Mouse (Mus musculus): Measurements from ENCODE around the gene Hoga1. TPM values are rescaled to one million over a fixed set of nuclear protein-coding genes. Genes with fewer than 3 reads are reported as not detected.

Gene Hoga1
- total and polyA plus RNA-seq, 3 experiments: not detected

DNA sequence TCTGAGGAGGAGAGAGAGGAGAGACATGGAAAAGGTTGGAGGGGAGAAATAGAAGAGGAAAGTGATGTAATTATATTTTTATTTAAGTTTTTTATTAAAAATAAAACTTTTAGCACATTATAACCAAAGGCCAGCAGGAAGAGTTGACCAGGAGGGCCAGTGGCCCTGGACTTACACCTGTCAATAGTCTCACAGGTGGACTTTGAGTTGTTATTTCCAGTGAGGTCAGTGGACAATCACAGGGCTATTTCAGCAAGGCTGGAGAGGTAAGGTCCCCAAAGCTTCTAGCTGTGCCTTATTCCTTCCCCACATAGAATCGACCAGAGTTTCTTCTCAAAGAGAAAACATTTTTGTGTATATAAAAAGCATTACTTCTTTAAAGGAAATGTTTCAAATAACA, 4.8 kb downstream of the Hoga1 start:
- Histone ChIP-seq H3K79me2 (replicated peaks; ENCODE audit: control insufficient read depth, extremely low read depth, insufficient read depth, poor library complexity, severe bottlenecking) (no peaks in the 10 kb centered on the region), H3K4me1 (ENCODE audit: control insufficient read depth in 1 of 2, insufficient read depth in 2 of 2) (no peaks in the 10 kb centered on the region), H3K27ac (ENCODE audit: insufficient read depth, low read depth) (no peak overlapping the region), H3K27me3 (replicated peaks) (peaks cover 20% of the 10 kb centered on the region), H3K4me2 (ENCODE audit: insufficient read depth, low read depth, poor library complexity, severe bottlenecking) (no peak overlapping the region), H3K9ac (ENCODE audit: insufficient read depth, low read depth) (no peak overlapping the region), H3K36me3 (replicated peaks in 1 of 2; ENCODE audit: control insufficient read depth in 1 of 2, insufficient read depth in 1 of 2, low read length in 1 of 2) (no peaks in the 10 kb centered on the region), H3K4me3 (replicated peaks in 1 of 3; ENCODE audit: low read depth in 2 of 3, low read length in 2 of 3, poor library complexity in 1 of 3) (no peak overlapping the region), H3K9me3 (replicated peaks; ENCODE audit: low read length) (peaks cover 1% of the 10 kb centered on the region)
- dilution Hi-C loops (cut with MboI; ENCODE audit: extremely low pct_ligation_motif_present, extremely low pct_unique_long_range_greater_than_20kb, low sequenced_read_pairs) (no loop called here), in situ Hi-C loops (cut with MboI; ENCODE audit: low pct_ligation_motif_present, low pct_unique_long_range_greater_than_20kb, low sequenced_read_pairs) (no loop called here)
- DNase-seq (ENCODE audit: extremely low read depth): no peak
- TF ChIP-seq KAT2A (IDR thresholded peaks at IDR 0.05; ENCODE audit: insufficient replicate concordance, low read length): no peak
- TF ChIP-seq SMC3 (IDR thresholded peaks at IDR 0.05; ENCODE audit: low read depth, low read length): no peak
- no peak for TF ChIP-seq NRF1 (IDR thresholded peaks at IDR 0.05; ENCODE audit: low read depth, low read length)
- TF ChIP-seq USF1 (IDR thresholded peaks at IDR 0.05; ENCODE audit: low read depth, low read length): no peak
- TF ChIP-seq MXI1 (IDR thresholded peaks at IDR 0.05; ENCODE audit: low read depth, low read length): no peak
- no peak for TF ChIP-seq NELFE (IDR thresholded peaks at IDR 0.05; ENCODE audit: low read depth, low read length)
- TF ChIP-seq RCOR1 (conservative IDR thresholded peaks at IDR 0.05; ENCODE audit: low read depth, low read length): no peak
- TF ChIP-seq TCF12 (IDR thresholded peaks at IDR 0.05; ENCODE audit: low read depth, low read length): no peak
- no peak for TF ChIP-seq ETS1 (conservative IDR thresholded peaks at IDR 0.05; ENCODE audit: low read depth, low read length)
- no peak for TF ChIP-seq CHD1 (IDR thresholded peaks at IDR 0.05; ENCODE audit: low read depth, low read length)
- TF ChIP-seq ZC3H11A (IDR thresholded peaks at IDR 0.05; ENCODE audit: low read depth, low read length): no peak
- no peak for TF ChIP-seq MAZ (IDR thresholded peaks at IDR 0.05; ENCODE audit: low read depth, low read length)
- TF ChIP-seq E2F4 (IDR thresholded peaks at IDR 0.05; ENCODE audit: insufficient replicate concordance, low read depth, low read length): no peak
- no peak for TF ChIP-seq IRF4 (IDR thresholded peaks at IDR 0.05; ENCODE audit: low read depth, low read length)
- no peak for TF ChIP-seq UBTF (IDR thresholded peaks at IDR 0.05; ENCODE audit: low read depth, low read length)
- no peak for TF ChIP-seq ELF1 (IDR thresholded peaks at IDR 0.05; ENCODE audit: low read depth, low read length)
- TF ChIP-seq TBP (conservative IDR thresholded peaks at IDR 0.05; ENCODE audit: low read depth, low read length): no peak
- no peak for TF ChIP-seq USF2 (conservative IDR thresholded peaks at IDR 0.05; ENCODE audit: low read depth, low read length)

DNA sequence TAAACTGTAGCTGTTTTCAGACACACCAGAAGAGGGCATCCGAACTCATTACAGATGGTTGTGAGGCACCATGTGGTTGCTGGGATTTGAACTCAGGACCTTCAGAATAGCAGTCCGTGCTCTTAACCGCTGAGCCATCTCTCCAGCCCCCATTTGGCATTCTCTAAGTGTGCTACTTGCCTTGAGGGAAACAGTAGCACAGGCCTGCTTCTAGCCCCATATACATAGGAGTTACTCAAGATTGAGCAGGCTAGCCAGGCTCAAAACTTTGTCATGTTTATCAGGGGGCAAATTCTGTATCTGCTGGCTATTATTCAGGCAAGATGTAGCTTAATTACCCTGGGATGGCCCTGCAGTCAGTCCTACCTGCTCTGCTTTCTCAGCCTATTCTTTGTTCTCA, 5.9 kb downstream of the Hoga1 start:
- no peak overlapping the region for H3K9ac ChIP-seq (ENCODE audit: insufficient read depth, low read depth)
- TF ChIP-seq ZMIZ1 (IDR thresholded peaks at IDR 0.05; ENCODE audit: low read depth, low read length): no peak
- no peak for TF ChIP-seq JUN (IDR thresholded peaks at IDR 0.05; ENCODE audit: insufficient read depth, low read depth, low read length)
- TF ChIP-seq ELF1 (IDR thresholded peaks at IDR 0.05; ENCODE audit: low read depth, low read length): no peak
- TF ChIP-seq EP300 (IDR thresholded peaks at IDR 0.05; ENCODE audit: low read length): no peak
- TF ChIP-seq USF2 (conservative IDR thresholded peaks at IDR 0.05; ENCODE audit: low read depth, low read length): no peak
- H3K4me1 ChIP-seq (ENCODE audit: control insufficient read depth in 1 of 2, insufficient read depth in 2 of 2): no peaks in the 10 kb centered on the region
- no peak overlapping the region for H3K27ac ChIP-seq (ENCODE audit: insufficient read depth, low read depth)
- no peak for DNase-seq (ENCODE audit: extremely low read depth)
- no peak overlapping the region for H3K4me3 ChIP-seq (replicated peaks in 1 of 3; ENCODE audit: low read depth in 2 of 3, low read length in 2 of 3, poor library complexity in 1 of 3)
- dilution Hi-C loops (cut with MboI; ENCODE audit: extremely low pct_ligation_motif_present, extremely low pct_unique_long_range_greater_than_20kb, low sequenced_read_pairs) (no loop called here), in situ Hi-C loops (cut with MboI; ENCODE audit: low pct_ligation_motif_present, low pct_unique_long_range_greater_than_20kb, low sequenced_read_pairs) (no loop called here)
- no peak overlapping the region for H3K4me2 ChIP-seq (ENCODE audit: insufficient read depth, low read depth, poor library complexity, severe bottlenecking)
- H3K9me3 ChIP-seq (replicated peaks; ENCODE audit: low read length): no peaks in the 10 kb centered on the region
- no peaks in the 10 kb centered on the region for H3K79me2 ChIP-seq (replicated peaks; ENCODE audit: control insufficient read depth, extremely low read depth, insufficient read depth, poor library complexity, severe bottlenecking)
- peaks cover 25% of the 10 kb centered on the region for H3K27me3 ChIP-seq (replicated peaks)
- H3K36me3 ChIP-seq (replicated peaks in 1 of 2; ENCODE audit: control insufficient read depth in 1 of 2, insufficient read depth in 1 of 2, low read length in 1 of 2): no peaks in the 10 kb centered on the region
